9 mouse cellular contexts compared by ENCODE assay signal in genomic region chr1:133183141-133183925, GRCm38 (mm10). TPM values are rescaled to one million over a fixed set of nuclear protein-coding genes. Genes with fewer than 3 reads are reported as not detected.
A peak's percentile ranks its signal among the peaks of the same experiment; 100 is the strongest.
DNase-seq lines count a peak whose midpoint lies in the region; ATAC-seq and TF ChIP-seq lines count a peak whose summit lies in the region.
"Had no signal": no experiment of that assay in that cellular context is flagged by ENCODE, and none has a peak within 500 bp of the region (broad histone marks: within the 10 kb centered on the region; RNA-seq: fewer than 3 reads in every experiment).

No protein-coding gene starts in this region.

- DNase-seq in cerebellum, adult 2 months = no peak
- DNase-seq in cerebellum, postnatal 14 days = no peak
- DNase-seq in right cerebral cortex, adult 2 months (ENCODE audit: low spot score in 2 of 2) = peak; percentile 27 to 37
- no peak for DNase-seq in right cerebral cortex, postnatal 10 days (ENCODE audit: low spot score in 2 of 2)
- DNase-seq in adrenal gland, adult 8-10 months = no peak
- DNase-seq in c-Kit-positive CD71-positive TER-119-positive erythroid progenitor cells, embryonic 14.5 days (ENCODE audit: low spot score) = no peak
- no peak for DNase-seq in frontal cortex, postnatal 25 days (ENCODE audit: low spot score in 2 of 2)
- DNase-seq: kidney, postnatal 36 days had no signal

- no peaks in the 10 kb centered on the region for H3K9me3 ChIP-seq in limb, embryonic 13.5 days

- ATAC-seq in limb, embryonic 13.5 days (ENCODE audit: low FRiP score, low read depth) = no peak

- peak overlapping the region; percentile 91 for H3K4me2 ChIP-seq in limb, embryonic 13.5 days (replicated peaks)

- H3K4me3 ChIP-seq in cerebellum, adult 2 months (replicated peaks; ENCODE audit: insufficient read depth, low read depth, low read length) = peak overlapping the region; percentile 89
- H3K4me3 ChIP-seq in limb, embryonic 13.5 days = peak overlapping the region; percentile 44; the same call in 1 of the 2 replicates

- TF ChIP-seq POLR2A in cerebellum, adult 2 months (IDR thresholded peaks at IDR 0.05; ENCODE audit: borderline replicate concordance, insufficient read depth, low read length) = no peak

- H3K36me3 ChIP-seq in limb, embryonic 13.5 days = no peaks in the 10 kb centered on the region

- peaks cover 30% of the 10 kb centered on the region for H3K4me1 ChIP-seq in cerebellum, adult 2 months (ENCODE audit: control insufficient read depth, insufficient read depth, low read length)
- H3K4me1 ChIP-seq in limb, embryonic 13.5 days = peaks cover 35% of the 10 kb centered on the region

- no peak overlapping the region for H3K27ac ChIP-seq in cerebellum, adult 2 months (ENCODE audit: insufficient read depth, low read length)
- no peak overlapping the region for H3K27ac ChIP-seq in limb, embryonic 13.5 days

- H3K27me3 ChIP-seq in cerebellum, adult 2 months (ENCODE audit: control insufficient read depth, insufficient read depth, low read length) = no peaks in the 10 kb centered on the region
- H3K27me3 ChIP-seq in limb, embryonic 13.5 days = peaks cover 34% of the 10 kb centered on the region

- no peak for TF ChIP-seq CTCF in cerebellum, adult 2 months (IDR thresholded peaks at IDR 0.05; ENCODE audit: borderline replicate concordance, insufficient read depth, low read depth, low read length)

- H3K9ac ChIP-seq in limb, embryonic 13.5 days = no peak overlapping the region

- 78% methylated on average over 16 of the region's 16 CpGs for WGBS in cerebellum, adult 2 months
- WGBS in limb, embryonic 13.5 days = 21% methylated on average over 16 of the region's 16 CpGs

RNA-seq across cellular contexts. Expression of gene Plekha6, which starts 19.3 kb away (rescaled TPM):
- polyA plus RNA-seq in cerebellum, adult 2 months (2012; rRNA removed) = 73.7 and 77.2 TPM in 2 replicates
- polyA plus RNA-seq in limb, embryonic 13.5 days (2015; fragmentation: Nextera tagmentation; extraction: Ambion mirVana) = 1.7 and 2.6 TPM in 2 replicates
- total RNA-seq in adrenal gland, adult 8-10 months (2022) = 10 to 100 TPM; 16.1 to 56.7 (median 33.1) TPM

RNA-seq across cellular contexts. Expression of gene Ppp1r15b, which starts 52.4 kb away (rescaled TPM):
- polyA plus RNA-seq in cerebellum, adult 2 months (2012; rRNA removed) = 31.7 and 32.1 TPM in 2 replicates
- 31.9 and 35.9 TPM in 2 replicates for polyA plus RNA-seq in limb, embryonic 13.5 days (2015; fragmentation: Nextera tagmentation; extraction: Ambion mirVana)
- 10 to 100 TPM; 67.1 to 80.6 (median 71.1) TPM for total RNA-seq in adrenal gland, adult 8-10 months (2022)

Comparison
In these comparisons a context has a peak if more than half of its experiments do, and no peak if none do; other contexts are left out.
1. DNase-seq: peak in right cerebral cortex, adult 2 months (2 of 2); none in cerebellum, adult 2 months (0 of 2), cerebellum, postnatal 14 days (0 of 2), right cerebral cortex, postnatal 10 days (0 of 2), adrenal gland, adult 8-10 months (single experiment), c-Kit-positive CD71-positive TER-119-positive erythroid progenitor cells, embryonic 14.5 days (single experiment) and frontal cortex, postnatal 25 days (0 of 2).
2. RNA of gene Plekha6, which starts 19.3 kb away (polyA plus RNA-seq): 73.7 to 77.2 TPM in cerebellum, adult 2 months; 1.7 to 2.6 TPM in limb, embryonic 13.5 days; every median in the first group is over 10 times any median in the second.